Mouse (Mus musculus): ENCODE data around the gene Gm13420. TPM values are rescaled to one million over a fixed set of nuclear protein-coding genes. Genes with fewer than 3 reads are reported as not detected.
A peak's percentile ranks its signal among the peaks of the same experiment; 100 is the strongest.

Gene Gm13420
- polyA plus RNA-seq, 1 experiment from 2014 or later = not detected

- Histone ChIP-seq H3K27ac (ENCODE audit: poor library complexity, severe bottlenecking) (no peak overlapping the region), H3K27me3 (replicated peaks) (no peaks in the 10 kb centered on the region; the same call in 1 of the 2 replicates), H3K4me1 (replicated peaks) (no peaks in the 10 kb centered on the region; the same call in 1 of the 2 replicates), H3K4me2 (no peak overlapping the region), H3K36me3 (no peaks in the 10 kb centered on the region), H3K4me3 (no peak overlapping the region), H3K9ac (no peak overlapping the region), H3K9me3 (replicated peaks) (no peaks in the 10 kb centered on the region)
- ATAC-seq (ENCODE audit: insufficient number of reproducible peaks, low FRiP score) = no peak
- 62% methylated on average over 11 of the region's 11 CpGs for WGBS
Observed at GRCm38 (mm10) chr2:29767976-29768709, 16.7 kb upstream of the Gm13420 start.

- Histone ChIP-seq H3K9ac (no peak overlapping the region), H3K36me3 (no peaks in the 10 kb centered on the region), H3K4me2 (no peak overlapping the region), H3K9me3 (replicated peaks) (no peaks in the 10 kb centered on the region), H3K4me3 (no peak overlapping the region), H3K4me1 (replicated peaks) (no peaks in the 10 kb centered on the region), H3K27ac (ENCODE audit: poor library complexity, severe bottlenecking) (no peak overlapping the region), H3K27me3 (replicated peaks) (peaks cover 13% of the 10 kb centered on the region)
- ATAC-seq (ENCODE audit: insufficient number of reproducible peaks, low FRiP score) = no peak
- 4% methylated on average over 1 of the region's 1 CpGs for WGBS
Observed at GRCm38 (mm10) chr2:29764831-29765230, 13.3 kb upstream of the Gm13420 start.

- ATAC-seq (ENCODE audit: insufficient number of reproducible peaks, low FRiP score) = no peak
- Histone ChIP-seq H3K4me2 (no peak overlapping the region), H3K4me1 (replicated peaks) (peaks cover 11% of the 10 kb centered on the region), H3K27me3 (replicated peaks) (peaks cover 33% of the 10 kb centered on the region), H3K27ac (ENCODE audit: poor library complexity, severe bottlenecking) (no peak overlapping the region), H3K36me3 (no peaks in the 10 kb centered on the region), H3K4me3 (no peak overlapping the region), H3K9ac (no peak overlapping the region), H3K9me3 (replicated peaks) (no peaks in the 10 kb centered on the region)
Observed at GRCm38 (mm10) chr2:29755693-29756092, 4.2 kb upstream of the Gm13420 start.

- Histone ChIP-seq H3K4me2 (no peak overlapping the region), H3K36me3 (no peaks in the 10 kb centered on the region), H3K9ac (no peak overlapping the region), H3K4me3 (no peak overlapping the region), H3K4me1 (replicated peaks) (peaks cover 14% of the 10 kb centered on the region), H3K27ac (ENCODE audit: poor library complexity, severe bottlenecking) (no peak overlapping the region), H3K27me3 (replicated peaks) (peaks cover 61% of the 10 kb centered on the region), H3K9me3 (replicated peaks) (no peaks in the 10 kb centered on the region)
- no peak for ATAC-seq (ENCODE audit: insufficient number of reproducible peaks, low FRiP score)
- WGBS = 82% methylated on average over 5 of the region's 5 CpGs
Observed at GRCm38 (mm10) chr2:29752397-29752796, 912 bp upstream of the Gm13420 start.

- 71% methylated on average over 4 of the region's 4 CpGs for WGBS
- Histone ChIP-seq H3K27ac (ENCODE audit: poor library complexity, severe bottlenecking) (no peak overlapping the region), H3K27me3 (replicated peaks) (peaks cover 82% of the 10 kb centered on the region), H3K4me1 (replicated peaks) (peaks cover 23% of the 10 kb centered on the region), H3K9me3 (replicated peaks) (no peaks in the 10 kb centered on the region), H3K4me2 (no peak overlapping the region), H3K9ac (no peak overlapping the region), H3K4me3 (no peak overlapping the region), H3K36me3 (no peaks in the 10 kb centered on the region)
- ATAC-seq (ENCODE audit: insufficient number of reproducible peaks, low FRiP score) = no peak
Observed at GRCm38 (mm10) chr2:29748499-29748898, 3.0 kb downstream of the Gm13420 start.

GRCm38 (mm10) chr2:29747852-29748251, 3.6 kb downstream of the Gm13420 start:
- no peak overlapping the region for H3K27ac ChIP-seq (ENCODE audit: poor library complexity, severe bottlenecking)

GRCm38 (mm10) chr2:29747188-29747782, 4.2 kb downstream of the Gm13420 start:
- no peak overlapping the region for H3K27ac ChIP-seq (ENCODE audit: poor library complexity, severe bottlenecking)
- ATAC-seq (ENCODE audit: insufficient number of reproducible peaks, low FRiP score) = peak; percentile 46
- H3K4me3 ChIP-seq = peak overlapping the region; percentile 51

More at GRCm38 (mm10) chr2:29747852-29748251, 3.6 kb downstream of the Gm13420 start:
- WGBS = 52% methylated on average over 5 of the region's 5 CpGs
- Histone ChIP-seq H3K36me3 (no peaks in the 10 kb centered on the region), H3K9ac (no peak overlapping the region), H3K4me3 (no peak overlapping the region), H3K9me3 (replicated peaks) (no peaks in the 10 kb centered on the region), H3K27me3 (replicated peaks) (peaks cover 76% of the 10 kb centered on the region), H3K4me1 (replicated peaks) (peaks cover 23% of the 10 kb centered on the region), H3K4me2 (peak overlapping the region; percentile 87; the same call in 1 of the 2 replicates)
- ATAC-seq (ENCODE audit: insufficient number of reproducible peaks, low FRiP score) = no peak

GRCm38 (mm10) chr2:29744256-29744655, 7.2 kb downstream of the Gm13420 start:
- H3K27ac ChIP-seq (ENCODE audit: poor library complexity, severe bottlenecking) = no peak overlapping the region
- H3K4me3 ChIP-seq = no peak overlapping the region
- 89% methylated on average over 6 of the region's 6 CpGs for WGBS
- H3K9ac ChIP-seq = no peak overlapping the region
- no peak for ATAC-seq (ENCODE audit: insufficient number of reproducible peaks, low FRiP score)
- peaks cover 14% of the 10 kb centered on the region for H3K36me3 ChIP-seq
- H3K27me3 ChIP-seq (replicated peaks) = peaks cover 43% of the 10 kb centered on the region
- H3K4me1 ChIP-seq (replicated peaks) = peaks cover 11% of the 10 kb centered on the region
- H3K4me2 ChIP-seq = no peak overlapping the region
- no peaks in the 10 kb centered on the region for H3K9me3 ChIP-seq (replicated peaks)

More at GRCm38 (mm10) chr2:29747188-29747782, 4.2 kb downstream of the Gm13420 start:
- H3K27me3 ChIP-seq (replicated peaks) = peaks cover 70% of the 10 kb centered on the region
- H3K9ac ChIP-seq = peak overlapping the region; percentile 75
- H3K36me3 ChIP-seq = no peaks in the 10 kb centered on the region
- no peaks in the 10 kb centered on the region for H3K9me3 ChIP-seq (replicated peaks)
- 2% methylated on average over 50 of the region's 50 CpGs for WGBS
- peak overlapping the region; percentile 87 for H3K4me2 ChIP-seq
- H3K4me1 ChIP-seq (replicated peaks) = peaks cover 23% of the 10 kb centered on the region

- Histone ChIP-seq H3K27me3 (replicated peaks) (peaks cover 15% of the 10 kb centered on the region), H3K4me1 (replicated peaks) (peaks cover 16% of the 10 kb centered on the region; the same call in 1 of the 2 replicates), H3K9me3 (replicated peaks) (no peaks in the 10 kb centered on the region), H3K27ac (ENCODE audit: poor library complexity, severe bottlenecking) (no peak overlapping the region), H3K9ac (no peak overlapping the region), H3K36me3 (peaks cover 44% of the 10 kb centered on the region), H3K4me3 (no peak overlapping the region), H3K4me2 (no peak overlapping the region)
- 87% methylated on average over 6 of the region's 6 CpGs for WGBS
- no peak for ATAC-seq (ENCODE audit: insufficient number of reproducible peaks, low FRiP score)
Observed at GRCm38 (mm10) chr2:29741207-29741606, 10.3 kb downstream of the Gm13420 start.

GRCm38 (mm10) chr2:29739368-29739767, 12.1 kb downstream of the Gm13420 start:
- ATAC-seq (ENCODE audit: insufficient number of reproducible peaks, low FRiP score) = no peak
- 69% methylated on average over 5 of the region's 5 CpGs for WGBS
- no peak overlapping the region for H3K4me3 ChIP-seq
- no peak overlapping the region for H3K27ac ChIP-seq (ENCODE audit: poor library complexity, severe bottlenecking)
- no peak overlapping the region for H3K9ac ChIP-seq
- no peaks in the 10 kb centered on the region for H3K9me3 ChIP-seq (replicated peaks)
- peaks cover 16% of the 10 kb centered on the region; the same call in 1 of the 2 replicates for H3K4me1 ChIP-seq (replicated peaks)
- peaks cover 61% of the 10 kb centered on the region for H3K36me3 ChIP-seq
- no peaks in the 10 kb centered on the region for H3K27me3 ChIP-seq (replicated peaks)
- H3K4me2 ChIP-seq = no peak overlapping the region

GRCm38 (mm10) chr2:29738799-29739198, 12.7 kb downstream of the Gm13420 start:
- H3K27ac ChIP-seq (ENCODE audit: poor library complexity, severe bottlenecking) = no peak overlapping the region
- no peak overlapping the region for H3K4me3 ChIP-seq
- H3K36me3 ChIP-seq = peaks cover 66% of the 10 kb centered on the region
- no peak overlapping the region for H3K9ac ChIP-seq
- no peaks in the 10 kb centered on the region for H3K9me3 ChIP-seq (replicated peaks)
- no peak overlapping the region for H3K4me2 ChIP-seq
- WGBS = 56% methylated on average over 4 of the region's 4 CpGs
- ATAC-seq (ENCODE audit: insufficient number of reproducible peaks, low FRiP score) = no peak
- H3K27me3 ChIP-seq (replicated peaks) = no peaks in the 10 kb centered on the region
- peaks cover 14% of the 10 kb centered on the region; the same call in 1 of the 2 replicates for H3K4me1 ChIP-seq (replicated peaks)
